ENCODE assay signal across 8 mouse cellular contexts in genomic region chr5:121219980-121220731, GRCm38 (mm10). TPM values are rescaled to one million over a fixed set of nuclear protein-coding genes. Genes with fewer than 3 reads are reported as not detected.
DNase-seq lines count a peak whose midpoint lies in the region; ATAC-seq and TF ChIP-seq lines count a peak whose summit lies in the region.

Gene Hectd4 (plus strand): TSS chr5:121220219.

- under 1% methylated on average over 58 of the region's 90 CpGs for WGBS in forebrain, embryonic 15.5 days
- under 1% methylated on average over 83 of the region's 90 CpGs for WGBS in lung, adult 2 months

- peaks cover 27% of the 10 kb centered on the region for H3K4me1 ChIP-seq in forebrain, embryonic 15.5 days
- H3K4me1 ChIP-seq in lung, adult 2 months (ENCODE audit: control insufficient read depth, insufficient read depth, low read length): peaks cover 5% of the 10 kb centered on the region

- H3K27me3 ChIP-seq in forebrain, embryonic 15.5 days: no peaks in the 10 kb centered on the region

- peak within 1 kb of the TSS; percentile 96 for H3K27ac ChIP-seq in forebrain, embryonic 15.5 days (replicated peaks)

- peak within 1 kb of the TSS; percentile 99 for H3K4me3 ChIP-seq in forebrain, embryonic 15.5 days
- H3K4me3 ChIP-seq in lung, adult 2 months (replicated peaks; ENCODE audit: extremely low read depth, low read depth, low read length): peak within 1 kb of the TSS; percentile 54

- peak; percentile 90 for ATAC-seq in forebrain, embryonic 15.5 days (replicated peaks)
- peak; percentile 97 for ATAC-seq in neutrophil, adult 5-6 weeks (ENCODE audit: extremely low read depth, insufficient number of reproducible peaks, low FRiP score, poor library complexity, severe bottlenecking)

- H3K9ac ChIP-seq in forebrain, embryonic 15.5 days (replicated peaks): peak within 1 kb of the TSS; percentile 95

- DNase-seq in ES-CJ7 (ENCODE audit: low read depth, low spot score): peak; percentile 93
- peak; percentile 95 for DNase-seq in cerebellum, adult 11 months
- peak; percentile 90 for DNase-seq in heart, postnatal 25 days (ENCODE audit: low spot score)
- peak; percentile 92 to 97 for DNase-seq in layer of hippocampus, adult 18-20 months (ENCODE audit: low spot score in 2 of 2)
- DNase-seq in lung, adult 2 months: peak; percentile 98
- peak; percentile 91 to 95 for DNase-seq in thymus, adult 18-20 months

- TF ChIP-seq CTCF in lung, adult 2 months (IDR thresholded peaks at IDR 0.05; ENCODE audit: insufficient read depth, low read length): no peak

- no peaks in the 10 kb centered on the region for H3K9me3 ChIP-seq in forebrain, embryonic 15.5 days

- H3K36me3 ChIP-seq in forebrain, embryonic 15.5 days: no peaks in the 10 kb centered on the region

- TF ChIP-seq POLR2A in lung, adult 2 months (IDR thresholded peaks at IDR 0.05; ENCODE audit: borderline replicate concordance, extremely low read depth, low read depth, low read length): peak; percentile 63; the same call in 1 of the 2 replicates

- intact Hi-C loops in heart, postnatal 25 days (cut with DNase I): loop anchor here (5.0 kb wide), 2 partner anchors 157 to 177 kb away; partner anchors contain the start of gene Naa25

- H3K4me2 ChIP-seq in forebrain, embryonic 15.5 days (replicated peaks): peak within 1 kb of the TSS; percentile 84

RNA-seq across cellular contexts. Expression of gene Hectd4, which starts in this region (rescaled TPM):
- polyA plus RNA-seq in forebrain, embryonic 15.5 days (2015; fragmentation: Nextera tagmentation; extraction: Ambion mirVana): 18.1 and 20.8 TPM in 2 replicates
- 10 to 100 TPM; 19.3 to 23.0 TPM for total RNA-seq in heart, postnatal 25 days (2021)
- total RNA-seq in layer of hippocampus, adult 18-20 months (2021): 100 to 1,000 TPM; 156 to 168 TPM
- polyA plus RNA-seq in lung, adult 2 months (2012; rRNA removed): 15.4 and 16.4 TPM in 2 replicates
- total RNA-seq in neutrophil, adult 5-6 weeks (2017): 26.2 and 40.7 TPM in 2 replicates

Comparison
In these comparisons a context has a peak if more than half of its experiments do, and no peak if none do; other contexts are left out.
1. Peak in every context shown above with its lines: DNase-seq, ATAC-seq, H3K4me3 ChIP-seq and H3K27ac ChIP-seq.